ENCODE assay signal across 8 mouse cellular contexts in genomic region chr9:20651602-20652259, GRCm38 (mm10). TPM values are rescaled to one million over a fixed set of nuclear protein-coding genes. Genes with fewer than 3 reads are reported as not detected.
A peak's percentile ranks its signal among the peaks of the same experiment; 100 is the strongest.
DNase-seq lines count a peak whose midpoint lies in the region; ATAC-seq lines count a peak whose summit lies in the region.

TSS of gene Pin1 (plus strand) at chr9:20652095.

- H3K4me2 ChIP-seq in heart, embryonic 14.5 days (ENCODE audit: low read length): peak within 1 kb of the TSS; percentile 85
- H3K4me2 ChIP-seq in liver, embryonic 13.5 days: peak within 1 kb of the TSS; percentile 88
- H3K4me2 ChIP-seq in stomach, embryonic 16.5 days (ENCODE audit: low read depth, low read length): peak within 1 kb of the TSS; percentile 72

- H3K27ac ChIP-seq in heart, embryonic 14.5 days (replicated peaks in 1 of 2; ENCODE audit: control insufficient read depth in 1 of 2, insufficient read depth in 1 of 2, low read depth in 2 of 2, low read length in 2 of 2): 0 out of 4 replicates have a peak within 1 kb of the TSS, but pooled peaks of 1 of the 2 experiments have one; percentile 42
- H3K27ac ChIP-seq in liver, embryonic 13.5 days: peak within 1 kb of the TSS; percentile 67
- H3K27ac ChIP-seq in stomach, embryonic 16.5 days (ENCODE audit: low read length): peak within 1 kb of the TSS; percentile 7

- peak; percentile 94 for ATAC-seq in CD4-positive, CD25-positive, alpha-beta regulatory T cell, adult 4 months
- peak; percentile 99 for ATAC-seq in heart, embryonic 14.5 days (ENCODE audit: insufficient number of reproducible peaks, insufficient read depth, low FRiP score, low read depth)
- ATAC-seq in liver, embryonic 13.5 days (ENCODE audit: low read depth): peak; percentile 98
- peak; percentile 100 for ATAC-seq in stomach, embryonic 16.5 days (ENCODE audit: insufficient read depth, low FRiP score)

- H3K9me3 ChIP-seq in heart, embryonic 14.5 days (ENCODE audit: control insufficient read depth, low read length): no peaks in the 10 kb centered on the region
- no peaks in the 10 kb centered on the region for H3K9me3 ChIP-seq in liver, embryonic 13.5 days (replicated peaks)
- no peaks in the 10 kb centered on the region for H3K9me3 ChIP-seq in stomach, embryonic 16.5 days (replicated peaks; ENCODE audit: control insufficient read depth, low read length)

- H3K4me3 ChIP-seq in heart, embryonic 14.5 days (ENCODE audit: control insufficient read depth in 1 of 2, insufficient read depth in 1 of 2, low read depth in 1 of 2, low read length in 2 of 2): peak within 1 kb of the TSS; percentile 79 to 96
- H3K4me3 ChIP-seq in liver, embryonic 13.5 days (replicated peaks): peak within 1 kb of the TSS; percentile 93
- H3K4me3 ChIP-seq in stomach, embryonic 16.5 days (replicated peaks; ENCODE audit: low read length): peak within 1 kb of the TSS; percentile 84

- peak; percentile 95 for DNase-seq in c-Kit-negative CD71-positive TER-119-positive erythroid progenitor cells, embryonic 14.5 days (ENCODE audit: low read depth, low spot score)
- DNase-seq in fibroblast of lung, adult 2 months (ENCODE audit: low read depth): peak; percentile 99
- peak; percentile 100 for DNase-seq in kidney, postnatal 14 days
- DNase-seq in liver, embryonic 13.5 days: peak; percentile 98
- DNase-seq in neural tube, embryonic 10.5 days (ENCODE audit: extremely low spot score, low spot score): peak; percentile 94

- under 1% methylated on average over 44 of the region's 45 CpGs for WGBS in heart, embryonic 14.5 days
- WGBS in liver, embryonic 13.5 days (ENCODE audit: insufficient replicate concordance): under 1% methylated on average over 45 of the region's 45 CpGs
- WGBS in stomach, embryonic 16.5 days: under 1% methylated on average over 45 of the region's 45 CpGs

- peaks cover 2 to 20% of the 10 kb centered on the region in 2 experiments; a peak in 2 of 4 replicates for H3K4me1 ChIP-seq in heart, embryonic 14.5 days (ENCODE audit: control insufficient read depth in 2 of 2, insufficient read depth in 2 of 2, low read length in 2 of 2)
- peaks cover 63% of the 10 kb centered on the region for H3K4me1 ChIP-seq in liver, embryonic 13.5 days (replicated peaks)
- H3K4me1 ChIP-seq in stomach, embryonic 16.5 days (ENCODE audit: control insufficient read depth, insufficient read depth, low read length): peaks cover 7% of the 10 kb centered on the region

- H3K36me3 ChIP-seq in heart, embryonic 14.5 days (ENCODE audit: control insufficient read depth, insufficient read depth, low read length): peaks cover 56% of the 10 kb centered on the region
- H3K36me3 ChIP-seq in liver, embryonic 13.5 days: peaks cover 56% of the 10 kb centered on the region
- H3K36me3 ChIP-seq in stomach, embryonic 16.5 days (ENCODE audit: control insufficient read depth, insufficient read depth, low read length): no peaks in the 10 kb centered on the region

- H3K27me3 ChIP-seq in heart, embryonic 14.5 days (ENCODE audit: control insufficient read depth, insufficient read depth, low read length): no peaks in the 10 kb centered on the region
- no peaks in the 10 kb centered on the region for H3K27me3 ChIP-seq in liver, embryonic 13.5 days
- H3K27me3 ChIP-seq in stomach, embryonic 16.5 days (ENCODE audit: control insufficient read depth, insufficient read depth, low read length): no peaks in the 10 kb centered on the region

- H3K9ac ChIP-seq in heart, embryonic 14.5 days (ENCODE audit: low read length): peak within 1 kb of the TSS; percentile 93
- peak within 1 kb of the TSS; percentile 93 for H3K9ac ChIP-seq in liver, embryonic 13.5 days
- H3K9ac ChIP-seq in stomach, embryonic 16.5 days (ENCODE audit: low read length): peak within 1 kb of the TSS; percentile 88

RNA-seq across cellular contexts. Expression of gene Pin1, which starts in this region (rescaled TPM):
- polyA plus RNA-seq in CD4-positive, CD25-positive, alpha-beta regulatory T cell, adult 4 months (2017; shearing (Covaris generic)): 10 to 100 TPM; 19.7 to 22.9 TPM
- 45.5 and 48.5 TPM in 2 replicates for polyA plus RNA-seq in heart, embryonic 14.5 days (2014; fragmentation: Nextera tagmentation; extraction: Ambion mirVana)
- polyA plus RNA-seq in liver, embryonic 13.5 days (2015; fragmentation: Nextera tagmentation; extraction: Ambion mirVana): 31.8 and 35.3 TPM in 2 replicates
- polyA plus RNA-seq in stomach, embryonic 16.5 days (2015; fragmentation: Nextera tagmentation; extraction: Ambion mirVana): 40.7 and 41.6 TPM in 2 replicates
